Comparison of ENCODE assay signal across 19 mouse cellular contexts in genomic region chr11:55773283-55773682, GRCm38 (mm10).
DNase-seq lines count a peak whose midpoint lies in the region; ATAC-seq and TF ChIP-seq lines count a peak whose summit lies in the region.
"Had no signal": no experiment of that assay in that cellular context is flagged by ENCODE, and none has a peak within 500 bp of the region (broad histone marks: within the 10 kb centered on the region; RNA-seq: fewer than 3 reads in every experiment).

No protein-coding gene starts in this region.

- ATAC-seq in hindbrain, embryonic 11.5 days (ENCODE audit: low FRiP score): no peak
- no peak for ATAC-seq in midbrain, embryonic 11.5 days (ENCODE audit: low FRiP score)
- ATAC-seq in midbrain, embryonic 14.5 days (ENCODE audit: low FRiP score, low TSS enrichment): no peak
- no peak for ATAC-seq in activated CD4-positive, CD25-positive, alpha-beta regulatory T cell, adult 4 months
- ATAC-seq: forebrain, embryonic 14.5 days; lung, postnatal 0 days had no signal

- DNase-seq in hindbrain, embryonic 10.5 days (ENCODE audit: low spot score): no peak
- DNase-seq in hindbrain, embryonic 11.5 days (ENCODE audit: low spot score): no peak
- DNase-seq in midbrain, embryonic 11.5 days (ENCODE audit: low spot score, missing footprints): peak; percentile 45
- no peak for DNase-seq in midbrain, embryonic 14.5 days
- peak; percentile 31 for DNase-seq in ZHBTc4 (ENCODE audit: low read depth, low spot score)
- no peak for DNase-seq in gastrocnemius, postnatal 4 days (ENCODE audit: low spot score in 2 of 2)
- DNase-seq: adrenal gland, postnatal 14 days; cerebellum, adult 8-10 months; cerebellum, postnatal 36 days; heart, postnatal 4 days; kidney, adult 18-20 months had no signal

- H3K9ac ChIP-seq in hindbrain, embryonic 11.5 days (ENCODE audit: low read depth, low read length): no peak overlapping the region
- no peak overlapping the region for H3K9ac ChIP-seq in midbrain, embryonic 11.5 days (ENCODE audit: low read length)
- H3K9ac ChIP-seq in midbrain, embryonic 14.5 days (replicated peaks; ENCODE audit: low read length): no peak overlapping the region
- H3K9ac ChIP-seq: embryonic facial prominence, embryonic 15.5 days; midbrain, embryonic 12.5 days; neural tube, embryonic 13.5 days had no signal

- 61% methylated on average over 1 of the region's 1 CpGs for WGBS in hindbrain, embryonic 10.5 days
- 90% methylated on average over 1 of the region's 1 CpGs for WGBS in hindbrain, embryonic 11.5 days
- 78% methylated on average over 1 of the region's 1 CpGs for WGBS in midbrain, embryonic 11.5 days
- WGBS in midbrain, embryonic 14.5 days: 68% methylated on average over 1 of the region's 1 CpGs

- no peaks in the 10 kb centered on the region for H3K36me3 ChIP-seq in hindbrain, embryonic 10.5 days
- H3K36me3 ChIP-seq in hindbrain, embryonic 11.5 days (ENCODE audit: control insufficient read depth, insufficient read depth, low read length): no peaks in the 10 kb centered on the region
- no peaks in the 10 kb centered on the region for H3K36me3 ChIP-seq in midbrain, embryonic 11.5 days (ENCODE audit: control insufficient read depth, insufficient read depth, low read length)
- no peaks in the 10 kb centered on the region for H3K36me3 ChIP-seq in midbrain, embryonic 14.5 days (ENCODE audit: control insufficient read depth, insufficient read depth, low read length)
- H3K36me3 ChIP-seq in E14TG2a.4 (ENCODE audit: insufficient read depth, low read length): no peaks in the 10 kb centered on the region
- H3K36me3 ChIP-seq: embryonic facial prominence, embryonic 15.5 days; heart, embryonic 10.5 days; midbrain, embryonic 12.5 days; neural tube, embryonic 13.5 days had no signal

- H3K4me1 ChIP-seq in hindbrain, embryonic 10.5 days (replicated peaks): peaks cover 33% of the 10 kb centered on the region
- no peaks in the 10 kb centered on the region; the same call in 1 of the 2 replicates for H3K4me1 ChIP-seq in hindbrain, embryonic 11.5 days (replicated peaks; ENCODE audit: control insufficient read depth, insufficient read depth, low read length)
- no peaks in the 10 kb centered on the region for H3K4me1 ChIP-seq in midbrain, embryonic 11.5 days (ENCODE audit: control insufficient read depth, insufficient read depth, low read length)
- no peaks in the 10 kb centered on the region for H3K4me1 ChIP-seq in midbrain, embryonic 14.5 days (ENCODE audit: control insufficient read depth, insufficient read depth, low read length)
- H3K4me1 ChIP-seq in E14TG2a.4 (replicated peaks; ENCODE audit: low read depth, low read length): peaks cover 4% of the 10 kb centered on the region; the same call in 1 of the 2 replicates
- H3K4me1 ChIP-seq: embryonic facial prominence, embryonic 15.5 days; heart, embryonic 10.5 days; midbrain, embryonic 12.5 days had no signal

- peak overlapping the region; percentile 78 for H3K27ac ChIP-seq in hindbrain, embryonic 10.5 days
- H3K27ac ChIP-seq in hindbrain, embryonic 11.5 days (ENCODE audit: low read depth, low read length): no peak overlapping the region
- no peak overlapping the region for H3K27ac ChIP-seq in midbrain, embryonic 11.5 days (ENCODE audit: low read depth, low read length)
- H3K27ac ChIP-seq in midbrain, embryonic 14.5 days (replicated peaks; ENCODE audit: low read depth, low read length): no peak overlapping the region
- H3K27ac ChIP-seq: embryonic facial prominence, embryonic 15.5 days; heart, embryonic 10.5 days; midbrain, embryonic 12.5 days had no signal

- H3K27me3 ChIP-seq in hindbrain, embryonic 10.5 days (ENCODE audit: insufficient read depth, poor library complexity, severe bottlenecking): no peaks in the 10 kb centered on the region
- no peaks in the 10 kb centered on the region for H3K27me3 ChIP-seq in hindbrain, embryonic 11.5 days (ENCODE audit: control insufficient read depth, insufficient read depth, low read length)
- no peaks in the 10 kb centered on the region for H3K27me3 ChIP-seq in midbrain, embryonic 11.5 days (ENCODE audit: control insufficient read depth, insufficient read depth, low read length)
- no peaks in the 10 kb centered on the region for H3K27me3 ChIP-seq in midbrain, embryonic 14.5 days (ENCODE audit: control insufficient read depth, insufficient read depth, low read length)
- no peaks in the 10 kb centered on the region for H3K27me3 ChIP-seq in E14TG2a.4 (ENCODE audit: insufficient read depth, low read length)
- H3K27me3 ChIP-seq: embryonic facial prominence, embryonic 15.5 days; midbrain, embryonic 12.5 days; neural tube, embryonic 13.5 days had no signal

- no peak overlapping the region for H3K4me3 ChIP-seq in hindbrain, embryonic 10.5 days
- H3K4me3 ChIP-seq in hindbrain, embryonic 11.5 days (ENCODE audit: low read depth, low read length): no peak overlapping the region
- no peak overlapping the region for H3K4me3 ChIP-seq in midbrain, embryonic 11.5 days (ENCODE audit: low read depth, low read length)
- H3K4me3 ChIP-seq in midbrain, embryonic 14.5 days (replicated peaks; ENCODE audit: low read depth, low read length): no peak overlapping the region
- H3K4me3 ChIP-seq in E14TG2a.4 (replicated peaks; ENCODE audit: low read length): no peak overlapping the region
- H3K4me3 ChIP-seq: embryonic facial prominence, embryonic 15.5 days; heart, embryonic 10.5 days; midbrain, embryonic 12.5 days; neural tube, embryonic 13.5 days had no signal

- TF ChIP-seq CTCF in E14TG2a.4 (conservative IDR thresholded peaks at IDR 0.05; ENCODE audit: low read length): peak; percentile 15; the same call in 1 of the 2 replicates

- no peak overlapping the region for H3K4me2 ChIP-seq in hindbrain, embryonic 11.5 days (replicated peaks; ENCODE audit: low read depth, low read length)
- H3K4me2 ChIP-seq in midbrain, embryonic 11.5 days: no peak overlapping the region
- no peak overlapping the region for H3K4me2 ChIP-seq in midbrain, embryonic 14.5 days (ENCODE audit: low read length)
- H3K4me2 ChIP-seq: embryonic facial prominence, embryonic 15.5 days; midbrain, embryonic 12.5 days; neural tube, embryonic 13.5 days had no signal

- H3K9me3 ChIP-seq in hindbrain, embryonic 10.5 days: no peaks in the 10 kb centered on the region
- no peaks in the 10 kb centered on the region for H3K9me3 ChIP-seq in hindbrain, embryonic 11.5 days (ENCODE audit: control insufficient read depth, low read length)
- H3K9me3 ChIP-seq in midbrain, embryonic 11.5 days (ENCODE audit: control insufficient read depth, low read length): no peaks in the 10 kb centered on the region
- H3K9me3 ChIP-seq in midbrain, embryonic 14.5 days (ENCODE audit: control insufficient read depth, low read length): no peaks in the 10 kb centered on the region
- H3K9me3 ChIP-seq in E14TG2a.4 (ENCODE audit: low read length): no peaks in the 10 kb centered on the region
- H3K9me3 ChIP-seq: embryonic facial prominence, embryonic 15.5 days; heart, embryonic 10.5 days; midbrain, embryonic 12.5 days; neural tube, embryonic 13.5 days had no signal

Comparison
In these comparisons a context has a peak if more than half of its experiments do, and no peak if none do; other contexts are left out.
1. DNase-seq: peak in midbrain, embryonic 11.5 days (single experiment) and ZHBTc4 (single experiment); none in hindbrain, embryonic 10.5 days (single experiment), hindbrain, embryonic 11.5 days (single experiment), midbrain, embryonic 14.5 days (single experiment) and gastrocnemius, postnatal 4 days (0 of 2).